8 mouse cellular contexts compared by ENCODE assay signal in the genomic region with DNA sequence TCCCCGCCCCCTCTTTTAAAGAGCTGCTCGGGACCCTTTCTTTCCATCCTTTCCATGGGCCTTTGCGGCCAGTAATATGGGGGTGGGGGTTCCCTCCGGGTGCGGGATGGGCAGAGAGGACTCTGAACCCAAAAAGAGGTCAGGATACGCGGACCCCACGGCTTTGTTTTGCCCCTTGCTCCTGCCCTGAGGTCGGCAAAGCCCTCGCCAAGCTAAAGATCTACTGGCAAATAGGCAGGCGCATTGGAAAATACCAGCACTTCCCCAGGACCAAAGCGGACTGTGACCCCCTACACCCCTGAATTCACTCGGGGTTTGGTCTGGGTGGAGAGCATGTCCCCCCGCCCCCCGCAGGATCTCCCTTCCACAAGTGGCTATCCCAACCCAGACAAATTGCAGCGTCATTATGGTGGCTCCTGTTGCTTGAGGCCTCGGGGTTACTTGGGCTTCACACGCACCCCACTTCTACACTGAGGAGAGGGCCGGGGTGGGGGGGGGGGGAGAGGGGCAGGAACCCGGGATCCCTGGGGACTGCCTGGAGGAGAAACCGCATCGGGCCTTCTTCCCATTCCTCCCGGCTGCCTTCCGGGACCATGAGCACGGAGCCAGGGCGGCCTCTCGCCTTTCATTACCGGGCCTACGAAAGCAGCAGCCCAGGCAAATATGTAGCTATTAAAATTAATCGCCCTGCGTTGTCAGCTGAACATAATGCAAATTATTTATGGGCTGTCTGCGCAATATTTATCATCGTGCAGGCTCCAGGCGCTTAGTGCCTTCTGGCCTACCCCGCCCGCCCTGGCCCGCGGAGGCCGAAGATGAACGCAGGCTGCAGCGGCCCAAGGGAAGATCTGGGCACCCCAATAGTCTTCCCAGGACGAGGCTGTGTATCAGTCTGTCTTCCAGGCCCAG. TPM values are rescaled to one million over a fixed set of nuclear protein-coding genes. Genes with fewer than 3 reads are reported as not detected.
A peak's percentile ranks its signal among the peaks of the same experiment; 100 is the strongest.
DNase-seq lines count a peak whose midpoint lies in the region; ATAC-seq and TF ChIP-seq lines count a peak whose summit lies in the region.

No protein-coding gene starts in this region.

- TF ChIP-seq CTCF in heart, postnatal 0 days (IDR thresholded peaks at IDR 0.05; ENCODE audit: low read depth), result no peak
- no peak for TF ChIP-seq CTCF in liver, postnatal 0 days (IDR thresholded peaks at IDR 0.05; ENCODE audit: low read depth)

- H3K4me3 ChIP-seq in heart, embryonic 11.5 days (ENCODE audit: low read depth, low read length), result peak overlapping the region; percentile 38
- H3K4me3 ChIP-seq in ES-E14 (ENCODE audit: insufficient read depth in 1 of 2, low read depth in 1 of 2, low read length in 2 of 2, poor library complexity in 1 of 2, severe bottlenecking in 1 of 2), result peak overlapping the region in 1 of 2 experiments; percentile 34; a peak in 1 of 4 replicates
- peak overlapping the region; percentile 36 for H3K4me3 ChIP-seq in heart, postnatal 0 days (ENCODE audit: low read depth, low read length)
- H3K4me3 ChIP-seq in liver, postnatal 0 days (ENCODE audit: low read depth, low read length), result peak overlapping the region; percentile 32

- TF ChIP-seq EP300 in heart, postnatal 0 days (IDR thresholded peaks at IDR 0.05; ENCODE audit: low read depth), result no peak
- TF ChIP-seq EP300 in liver, postnatal 0 days (IDR thresholded peaks at IDR 0.05; ENCODE audit: low read depth), result no peak

- no peak for DNase-seq in heart, postnatal 4 days
- no peak for DNase-seq in ES-E14 (ENCODE audit: low read depth, low spot score)
- no peak for DNase-seq in heart, postnatal 0 days (ENCODE audit: low spot score)
- DNase-seq in liver, postnatal 0 days, result no peak
- DNase-seq in left cerebral cortex, adult 11 months (ENCODE audit: low spot score), result no peak
- DNase-seq in left cerebral cortex, adult 18-20 months (ENCODE audit: low spot score in 2 of 2), result no peak
- DNase-seq in cerebellum, adult 8-10 months, result no peak

- H3K27ac ChIP-seq in heart, embryonic 11.5 days (ENCODE audit: low read depth, low read length), result no peak overlapping the region
- peak overlapping the region; percentile 78 for H3K27ac ChIP-seq in ES-E14 (ENCODE audit: insufficient read depth, low read depth, low read length, poor library complexity, severe bottlenecking)
- no peak overlapping the region for H3K27ac ChIP-seq in heart, postnatal 0 days (ENCODE audit: low read depth)
- H3K27ac ChIP-seq in liver, postnatal 0 days (ENCODE audit: low read depth), result no peak overlapping the region

- H3K4me2 ChIP-seq in heart, embryonic 11.5 days, result peak overlapping the region; percentile 69
- H3K4me2 ChIP-seq in heart, postnatal 0 days (ENCODE audit: low read depth, low read length), result peak overlapping the region; percentile 62
- peak overlapping the region; percentile 66 for H3K4me2 ChIP-seq in liver, postnatal 0 days (ENCODE audit: low read depth, low read length)

- in situ Hi-C loops in ES-E14 (cut with MboI; ENCODE audit: low sequenced_read_pairs in 2 of 2, unreplicated experiment in 2 of 2), result no loop called here

- peaks cover 20% of the 10 kb centered on the region for H3K4me1 ChIP-seq in heart, embryonic 11.5 days (ENCODE audit: control insufficient read depth, insufficient read depth, low read length)
- H3K4me1 ChIP-seq in ES-E14 (ENCODE audit: control insufficient read depth in 2 of 2, insufficient read depth in 2 of 2, low read length in 2 of 2, poor library complexity in 1 of 2), result peaks cover 2 to 14% of the 10 kb centered on the region in 2 experiments; a peak in 1 of 4 replicates
- peaks cover 13% of the 10 kb centered on the region; the same call in 1 of the 2 replicates for H3K4me1 ChIP-seq in heart, postnatal 0 days (ENCODE audit: control insufficient read depth, insufficient read depth)
- H3K4me1 ChIP-seq in liver, postnatal 0 days (ENCODE audit: insufficient read depth), result peaks cover 9% of the 10 kb centered on the region

- H3K9ac ChIP-seq in heart, embryonic 11.5 days (ENCODE audit: low read depth, low read length), result peak overlapping the region; percentile 65; the same call in 1 of the 2 replicates
- H3K9ac ChIP-seq in ES-E14 (ENCODE audit: insufficient read depth, low read depth, low read length, poor library complexity, severe bottlenecking), result peak overlapping the region; percentile 34
- no peak overlapping the region for H3K9ac ChIP-seq in heart, postnatal 0 days (replicated peaks; ENCODE audit: low read depth, low read length)
- peak overlapping the region; percentile 46 for H3K9ac ChIP-seq in liver, postnatal 0 days (replicated peaks)

- WGBS in heart, embryonic 11.5 days (ENCODE audit: insufficient replicate concordance), result 8% methylated on average over 41 of the region's 42 CpGs
- WGBS in heart, postnatal 0 days, result 31% methylated on average over 41 of the region's 42 CpGs
- WGBS in liver, postnatal 0 days (ENCODE audit: insufficient replicate concordance), result 25% methylated on average over 33 of the region's 42 CpGs

- H3K36me3 ChIP-seq in heart, embryonic 11.5 days (ENCODE audit: control insufficient read depth, insufficient read depth, low read length), result no peaks in the 10 kb centered on the region
- H3K36me3 ChIP-seq in ES-E14 (ENCODE audit: control insufficient read depth, insufficient read depth, low read length, poor library complexity, severe bottlenecking), result no peaks in the 10 kb centered on the region
- no peaks in the 10 kb centered on the region for H3K36me3 ChIP-seq in heart, postnatal 0 days (replicated peaks; ENCODE audit: control insufficient read depth, insufficient read depth, low read length)
- H3K36me3 ChIP-seq in liver, postnatal 0 days (replicated peaks; ENCODE audit: insufficient read depth, low read length), result no peaks in the 10 kb centered on the region

- peaks cover 48% of the 10 kb centered on the region for H3K27me3 ChIP-seq in heart, embryonic 11.5 days (ENCODE audit: control insufficient read depth, insufficient read depth, low read length)
- H3K27me3 ChIP-seq in heart, postnatal 0 days (ENCODE audit: control insufficient read depth, insufficient read depth, low read length), result peaks cover 8% of the 10 kb centered on the region; the same call in 1 of the 2 replicates
- H3K27me3 ChIP-seq in liver, postnatal 0 days (ENCODE audit: insufficient read depth, low read length), result peaks cover 47% of the 10 kb centered on the region

- ATAC-seq in heart, embryonic 11.5 days (replicated peaks; ENCODE audit: insufficient number of reproducible peaks, low FRiP score, low TSS enrichment), result no peak
- ATAC-seq in heart, postnatal 0 days (ENCODE audit: insufficient read depth, low read depth), result no peak
- ATAC-seq in liver, postnatal 0 days, result no peak

- H3K9me3 ChIP-seq in heart, embryonic 11.5 days (replicated peaks; ENCODE audit: control insufficient read depth, low read length), result no peaks in the 10 kb centered on the region
- H3K9me3 ChIP-seq in ES-E14 (ENCODE audit: control insufficient read depth, insufficient read depth, low read depth, low read length), result no peaks in the 10 kb centered on the region
- no peaks in the 10 kb centered on the region for H3K9me3 ChIP-seq in heart, postnatal 0 days (replicated peaks; ENCODE audit: control insufficient read depth, low read length)
- no peaks in the 10 kb centered on the region for H3K9me3 ChIP-seq in liver, postnatal 0 days (ENCODE audit: low read length)

TF ChIP-seq in ES-E14, 5 proteins besides CTCF, POLR2A, EP300 and RAD21:
- TF ChIP-seq ZNF384 (IDR thresholded peaks at IDR 0.05; ENCODE audit: low read depth, low read length) (no peak), CHD2 (IDR thresholded peaks at IDR 0.05; ENCODE audit: low read depth, low read length) (no peak), HCFC1 (IDR thresholded peaks at IDR 0.05; ENCODE audit: borderline replicate concordance, insufficient read depth, low read length) (no peak), MAFK (IDR thresholded peaks at IDR 0.05; ENCODE audit: insufficient read depth, low read depth, low read length) (no peak), ZC3H11A (IDR thresholded peaks at IDR 0.05; ENCODE audit: borderline replicate concordance, low read depth, low read length) (no peak)

RNA-seq across cellular contexts. Expression of a gene that starts 7.9 kb away (rescaled TPM):
- polyA plus RNA-seq in heart, embryonic 11.5 days (2014; fragmentation: Nextera tagmentation; extraction: Ambion mirVana), result 18.7 and 20.2 TPM in 2 replicates
- 10 to 100 TPM; 46.2 to 48.1 TPM for total RNA-seq in heart, postnatal 4 days (2021)
- 32.9 and 33.5 TPM in 2 replicates for total RNA-seq in ES-E14 (2012; rRNA removed)
- 25.7 and 35.5 TPM in 2 replicates for total RNA-seq in heart, postnatal 0 days (2014; rRNA removed; ENCODE audit: low replicate concordance)
- polyA plus RNA-seq in heart, postnatal 0 days (2015; fragmentation: Nextera tagmentation; extraction: Ambion mirVana), result 8.9 and 10.1 TPM in 2 replicates
- 4.0 and 4.2 TPM in 2 replicates for polyA plus RNA-seq in liver, postnatal 0 days (2015; fragmentation: Nextera tagmentation; extraction: Ambion mirVana)
- 10 to 100 TPM; 36.2 to 37.7 TPM for total RNA-seq in left cerebral cortex, adult 18-20 months (2021)
